Mouse (Mus musculus) E14TG2a.4 (cell line): ENCODE data around the gene Olfr1484.

Experiments used
- CTCF ChIP-seq: conservative IDR thresholded peaks from 2 replicates; pipeline ENCODE4 v1.5.1; 2014; ENCODE audit warnings: low read length
- NANOG ChIP-seq: IDR thresholded peaks from 2 replicates; pipeline ENCODE4 v1.6.1; 2014; ENCODE audit warnings: borderline replicate concordance, low read length, mixed read lengths

- TF ChIP-seq CTCF (no peak), NANOG (no peak)
These were observed at the start of gene Olfr1484 for GRCm38 (mm10) chr19:13583211-13583610.
